Mouse (Mus musculus): ENCODE measurements around the gene Nectin1.

DNA sequence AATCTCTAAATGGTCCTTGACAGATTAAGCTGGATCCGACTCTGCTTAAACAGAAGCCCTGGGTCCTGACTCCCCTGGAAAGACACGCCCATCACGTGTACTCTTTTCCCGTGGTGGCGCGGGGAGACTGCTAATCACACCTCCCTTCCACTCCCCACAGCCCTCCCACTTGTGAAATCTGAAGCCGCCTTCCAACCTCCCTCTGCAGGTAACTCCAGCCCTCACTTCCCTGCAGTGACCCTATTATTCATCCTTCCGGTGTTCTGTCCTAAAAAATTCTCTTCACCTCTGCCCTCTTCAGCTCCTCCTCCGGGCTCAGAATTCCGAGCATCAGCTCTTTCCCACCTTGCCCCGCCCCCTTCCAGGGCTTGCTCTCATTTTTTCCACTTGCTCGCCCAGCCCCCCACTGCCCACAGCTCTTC, 5.9 kb upstream of the Nectin1 start:
- TF ChIP-seq EP300 (IDR thresholded peaks at IDR 0.05; ENCODE audit: insufficient read depth, low read depth, low read length) (peak; percentile 67), CTCF (IDR thresholded peaks at IDR 0.05; ENCODE audit: low read depth, low read length) (no peak), POLR2A (IDR thresholded peaks at IDR 0.05; ENCODE audit: insufficient read depth, low read length) (no peak)

Data from ES-Bruce4 (cell line).